Mouse (Mus musculus) myocyte (in vitro differentiated cells): ENCODE results near the gene Mapk13. TPM values are rescaled to one million over a fixed set of nuclear protein-coding genes. Genes with fewer than 3 reads are reported as not detected.

Source experiments
- H3K27me3 ChIP-seq: one replicate; pipeline ENCODE4 v1.6.1; 2011; ENCODE audit not compliant: control insufficient read depth, insufficient read depth, insufficient read length
- H3K36me3 ChIP-seq: one replicate; pipeline ENCODE4 v1.6.1; 2011; ENCODE audit not compliant: control insufficient read depth, insufficient read depth
- H3K4me2 ChIP-seq: one replicate; pipeline ENCODE4 v1.6.1; 2011; ENCODE audit warnings: low read depth, control low read depth
- H3K4me3 ChIP-seq: one replicate; pipeline ENCODE4 v1.5.1; 2011; ENCODE audit warnings: mild to moderate bottlenecking, control low read depth, moderate library complexity
- H3K79me2 ChIP-seq: one replicate; pipeline ENCODE4 v1.6.1; 2011; ENCODE audit not compliant: control insufficient read depth, insufficient read depth
- H3ac ChIP-seq: one replicate; pipeline ENCODE4 v1.6.1; 2011; ENCODE audit not compliant: control insufficient read depth, insufficient read length
- CEBPB ChIP-seq: IDR thresholded peaks from 2 replicates; pipeline ENCODE4 v1.6.1; 2011; ENCODE audit warnings: mild to moderate bottlenecking, moderate library complexity; ENCODE audit not compliant: poor library complexity, insufficient read depth, severe bottlenecking
- E2F4 ChIP-seq: IDR thresholded peaks from one replicate; pipeline ENCODE4 v1.6.1; 2011; ENCODE audit warnings: mild to moderate bottlenecking, control low read depth, moderate library complexity; ENCODE audit not compliant: insufficient read depth
- MAX ChIP-seq: IDR thresholded peaks from one replicate; pipeline ENCODE4 v1.6.1; 2011; ENCODE audit warnings: low read depth, mild to moderate bottlenecking, control low read depth
- MYOD1 ChIP-seq, 3 experiments: IDR thresholded peaks; one replicate each; pipeline ENCODE4 v1.6.1; 2011; ENCODE audit warnings: control low read depth in 2 of 3, low read depth in 2 of 3, mild to moderate bottlenecking in 2 of 3, moderate library complexity in 1 of 3; ENCODE audit not compliant: insufficient read length in 2 of 3, control insufficient read depth in 1 of 3
- MYOG ChIP-seq, 3 experiments: IDR thresholded peaks; one replicate each; pipeline ENCODE4 v1.6.1; 2011; ENCODE audit warnings: control low read depth in 2 of 3, low read depth in 2 of 3, mild to moderate bottlenecking in 2 of 3; ENCODE audit not compliant: insufficient read length in 2 of 3, control insufficient read depth in 1 of 3, insufficient read depth in 1 of 3
- POLR2A ChIP-seq: IDR thresholded peaks from one replicate; pipeline ENCODE4 v1.6.1; 2011; ENCODE audit warnings: low read depth, mild to moderate bottlenecking, control low read depth, moderate library complexity; ENCODE audit not compliant: insufficient read length
- POLR2AphosphoS2 ChIP-seq: IDR thresholded peaks from one replicate; pipeline ENCODE4 v1.6.1; 2011; ENCODE audit warnings: low read depth, control low read depth; ENCODE audit not compliant: insufficient read length
- REST ChIP-seq: IDR thresholded peaks from one replicate; pipeline ENCODE4 v1.6.1; 2011; ENCODE audit warnings: mild to moderate bottlenecking, control low read depth, moderate library complexity; ENCODE audit not compliant: insufficient read depth, insufficient read length
- SRF ChIP-seq: IDR thresholded peaks from one replicate; pipeline ENCODE4 v1.6.1; 2011; ENCODE audit warnings: low read depth; ENCODE audit not compliant: control insufficient read depth, insufficient read length
- TCF12 ChIP-seq: IDR thresholded peaks from one replicate; pipeline ENCODE4 v1.6.1; 2011; ENCODE audit warnings: mild to moderate bottlenecking, control low read depth; ENCODE audit not compliant: poor library complexity, insufficient read depth, severe bottlenecking
- TCF3 ChIP-seq: IDR thresholded peaks from one replicate; pipeline ENCODE4 v1.6.1; 2011; ENCODE audit warnings: low read depth, control low read depth; ENCODE audit not compliant: insufficient read length
- USF1 ChIP-seq: IDR thresholded peaks from one replicate; pipeline ENCODE4 v1.6.1; 2011; ENCODE audit warnings: low read depth, mild to moderate bottlenecking, control low read depth, moderate library complexity
- polyA plus RNA-seq: library from polyadenylated mRNA; unstranded; fragments of >200 nt; fragmentation: generic; extraction: Trizol; gene quantifications from one replicate; pipeline ENCODE4 v1.2.1, GENCODE M21; 2012; ENCODE audit warnings: missing spikeins

Mapk13 gene
- polyA plus RNA-seq, 1 experiment, result 0.08 TPM

DNA sequence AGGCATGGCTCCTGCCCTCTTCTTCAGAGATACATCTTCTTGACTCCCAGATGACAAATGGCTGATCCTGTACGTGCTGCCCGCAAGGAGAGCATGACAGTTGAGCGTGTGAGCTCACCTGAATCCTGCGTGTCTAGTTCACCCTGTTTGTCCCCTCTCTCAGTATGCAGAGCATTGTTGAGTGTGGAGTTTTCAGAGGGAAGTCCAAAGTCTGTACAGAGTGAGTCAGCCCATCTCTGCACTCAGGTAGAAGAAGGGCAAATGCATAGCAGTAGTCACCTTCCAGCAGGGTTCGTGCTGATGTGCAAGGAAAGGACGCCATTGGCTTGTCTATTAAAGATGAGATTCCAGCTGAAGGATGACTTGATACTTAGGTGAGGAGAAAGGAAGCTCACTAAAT is 29.9 kb upstream of the Mapk13 start:
- peaks cover 9% of the 10 kb centered on the region for H3K36me3 ChIP-seq
- no peak overlapping the region for H3ac ChIP-seq
- no peak for TF ChIP-seq TCF12
- TF ChIP-seq CEBPB, result no peak
- no peak for TF ChIP-seq MYOG (IDR thresholded peaks at IDR 0.05; ENCODE audit: control insufficient read depth in 1 of 3, insufficient read depth in 1 of 3, insufficient read length in 2 of 3, low read depth in 2 of 3)
- TF ChIP-seq SRF, result no peak
- no peak for TF ChIP-seq TCF3
- TF ChIP-seq E2F4, result no peak
- TF ChIP-seq MYOD1 (IDR thresholded peaks at IDR 0.05; ENCODE audit: control insufficient read depth in 1 of 3, insufficient read length in 2 of 3, low read depth in 2 of 3), result no peak
- no peak for TF ChIP-seq REST
- no peak for TF ChIP-seq POLR2AphosphoS2
- TF ChIP-seq USF1, result no peak
- TF ChIP-seq MAX, result no peak
- no peak for TF ChIP-seq POLR2A
- no peaks in the 10 kb centered on the region for H3K79me2 ChIP-seq
- no peak overlapping the region for H3K4me2 ChIP-seq
- H3K27me3 ChIP-seq, result no peaks in the 10 kb centered on the region
- no peak overlapping the region for H3K4me3 ChIP-seq

GRCm38 (mm10) chr17:28743145-28743866 is 25.8 kb upstream of the Mapk13 start:
- H3K36me3 ChIP-seq, result peaks cover 22% of the 10 kb centered on the region
- no peak for TF ChIP-seq MYOG (IDR thresholded peaks at IDR 0.05; ENCODE audit: control insufficient read depth in 1 of 3, insufficient read depth in 1 of 3, insufficient read length in 2 of 3, low read depth in 2 of 3)
- no peak for TF ChIP-seq POLR2AphosphoS2
- TF ChIP-seq SRF, result no peak
- no peak for TF ChIP-seq USF1
- no peak for TF ChIP-seq POLR2A
- no peak for TF ChIP-seq REST
- no peak for TF ChIP-seq E2F4
- no peak for TF ChIP-seq MYOD1 (IDR thresholded peaks at IDR 0.05; ENCODE audit: control insufficient read depth in 1 of 3, insufficient read length in 2 of 3, low read depth in 2 of 3)
- no peak for TF ChIP-seq CEBPB
- no peak for TF ChIP-seq TCF3
- TF ChIP-seq MAX, result no peak
- no peak for TF ChIP-seq TCF12
- no peak overlapping the region for H3K4me2 ChIP-seq
- H3K27me3 ChIP-seq, result no peaks in the 10 kb centered on the region
- no peaks in the 10 kb centered on the region for H3K79me2 ChIP-seq
- H3K4me3 ChIP-seq, result no peak overlapping the region
- no peak overlapping the region for H3ac ChIP-seq

DNA sequence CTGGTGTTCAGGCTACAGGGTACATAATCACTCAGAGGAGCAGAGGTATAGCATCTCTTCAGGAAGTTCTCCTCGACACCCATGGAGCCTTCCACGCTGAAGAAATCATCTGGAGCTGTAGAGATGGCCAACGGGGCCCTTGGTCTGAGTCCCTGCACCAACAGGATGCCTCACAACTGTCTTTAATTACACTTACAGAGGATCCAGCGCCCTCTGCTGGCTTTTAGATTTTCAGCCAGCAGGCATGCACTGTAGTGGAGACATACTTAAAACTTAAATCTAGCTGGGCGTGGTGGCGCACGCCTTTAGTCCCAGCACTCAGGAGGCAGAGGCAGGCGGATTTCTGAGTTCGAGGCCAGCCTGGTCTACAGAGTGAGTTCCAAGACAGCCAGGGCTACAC is 25.2 kb upstream of the Mapk13 start:
- Histone ChIP-seq H3K4me2 (no peak overlapping the region), H3K27me3 (no peaks in the 10 kb centered on the region), H3ac (no peak overlapping the region), H3K79me2 (no peaks in the 10 kb centered on the region), H3K4me3 (no peak overlapping the region), H3K36me3 (peaks cover 22% of the 10 kb centered on the region)
- TF ChIP-seq TCF3, result no peak
- no peak for TF ChIP-seq POLR2A
- no peak for TF ChIP-seq MYOG (IDR thresholded peaks at IDR 0.05; ENCODE audit: control insufficient read depth in 1 of 3, insufficient read depth in 1 of 3, insufficient read length in 2 of 3, low read depth in 2 of 3)

GRCm38 (mm10) chr17:28745773-28746172 is 23.3 kb upstream of the Mapk13 start:
- Histone ChIP-seq H3ac (no peak overlapping the region), H3K4me2 (no peak overlapping the region), H3K27me3 (no peaks in the 10 kb centered on the region), H3K36me3 (peaks cover 16% of the 10 kb centered on the region), H3K4me3 (no peak overlapping the region), H3K79me2 (no peaks in the 10 kb centered on the region)
- TF ChIP-seq POLR2A, result no peak
- TF ChIP-seq MYOG (IDR thresholded peaks at IDR 0.05; ENCODE audit: control insufficient read depth in 1 of 3, insufficient read depth in 1 of 3, insufficient read length in 2 of 3, low read depth in 2 of 3), result no peak
- no peak for TF ChIP-seq USF1
- no peak for TF ChIP-seq POLR2AphosphoS2
- no peak for TF ChIP-seq SRF
- no peak for TF ChIP-seq REST
- no peak for TF ChIP-seq E2F4
- no peak for TF ChIP-seq TCF3
- no peak for TF ChIP-seq CEBPB
- TF ChIP-seq MAX, result no peak
- TF ChIP-seq MYOD1 (IDR thresholded peaks at IDR 0.05; ENCODE audit: control insufficient read depth in 1 of 3, insufficient read length in 2 of 3, low read depth in 2 of 3), result no peak
- TF ChIP-seq TCF12, result no peak

- Histone ChIP-seq H3K4me2 (no peak overlapping the region), H3K36me3 (peaks cover 13% of the 10 kb centered on the region), H3K79me2 (no peaks in the 10 kb centered on the region), H3K4me3 (no peak overlapping the region), H3K27me3 (no peaks in the 10 kb centered on the region), H3ac (no peak overlapping the region)
- TF ChIP-seq E2F4 (no peak), POLR2A (no peak)
Measured at GRCm38 (mm10) chr17:28748001-28748400, 21.1 kb upstream of the Mapk13 start.
